Mouse (Mus musculus): ENCODE measurements around the gene Camta2. TPM values are rescaled to one million over a fixed set of nuclear protein-coding genes. Genes with fewer than 3 reads are reported as not detected.

The Camta2 gene
- polyA plus RNA-seq, 1 experiment, result 38.4 TPM

DNA sequence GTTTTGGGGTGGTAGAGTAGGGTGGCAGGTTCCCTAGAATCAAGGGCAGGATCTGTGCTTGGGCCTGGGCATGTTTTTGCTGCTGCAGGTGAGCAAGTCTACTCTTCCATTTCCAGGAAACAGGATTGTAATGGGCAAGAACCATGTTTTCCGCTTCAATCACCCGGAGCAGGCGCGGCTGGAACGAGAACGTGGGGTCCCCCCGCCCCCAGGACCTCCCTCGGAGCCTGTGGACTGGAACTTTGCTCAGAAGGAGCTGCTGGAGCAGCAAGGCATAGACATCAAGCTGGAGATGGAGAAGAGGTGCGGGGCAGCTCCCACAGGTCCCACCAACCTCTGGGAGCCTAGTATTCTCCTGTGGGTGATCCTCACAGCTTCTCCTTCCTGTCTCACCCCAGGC, 36.8 kb upstream of the Camta2 start:
- Histone ChIP-seq H3K36me3 (ENCODE audit: control insufficient read depth, insufficient read depth, low read length) (peaks cover 40% of the 10 kb centered on the region), H3K27me3 (ENCODE audit: control insufficient read depth, insufficient read depth, low read length) (no peaks in the 10 kb centered on the region), H3K27ac (ENCODE audit: control insufficient read depth, insufficient read depth, low read length) (no peak overlapping the region), H3K4me3 (ENCODE audit: control insufficient read depth, insufficient read depth, low read length) (no peak overlapping the region), H3K4me1 (replicated peaks; ENCODE audit: control insufficient read depth, insufficient read depth, low read length) (no peaks in the 10 kb centered on the region)
- TF ChIP-seq CTCF (IDR thresholded peaks at IDR 0.05; ENCODE audit: borderline replicate concordance, control insufficient read depth, extremely low read depth, insufficient read depth, low read length, poor library complexity) (no peak), POLR2A (IDR thresholded peaks at IDR 0.05; ENCODE audit: control insufficient read depth, extremely low read depth, insufficient read depth, low read length, poor library complexity) (no peak)
- 99% methylated on average over 9 of the region's 9 CpGs for WGBS
- no peak for DNase-seq

DNA sequence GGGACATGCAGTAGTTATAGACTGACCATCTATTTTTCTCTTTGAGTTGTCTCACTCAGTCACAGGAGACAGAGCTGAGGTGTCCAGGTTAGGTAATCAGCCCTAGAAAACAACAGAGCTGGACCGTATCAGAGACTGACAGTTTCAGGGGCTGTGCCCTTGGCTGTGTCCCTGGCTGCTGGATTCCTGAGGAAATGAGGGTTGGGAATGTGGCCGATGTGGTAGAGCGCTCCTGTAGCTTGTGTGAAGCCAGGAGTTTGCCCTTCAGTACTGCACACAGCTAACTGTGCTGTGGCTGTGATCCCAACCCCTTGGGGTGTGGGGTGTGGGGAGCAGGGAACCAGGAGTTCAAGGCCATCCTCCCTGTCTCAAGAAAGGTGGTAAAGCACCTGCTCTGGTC, 33.2 kb upstream of the Camta2 start:
- 98% methylated on average over 3 of the region's 3 CpGs for WGBS
- Histone ChIP-seq H3K4me1 (replicated peaks; ENCODE audit: control insufficient read depth, insufficient read depth, low read length) (no peaks in the 10 kb centered on the region), H3K4me3 (ENCODE audit: control insufficient read depth, insufficient read depth, low read length) (no peak overlapping the region), H3K36me3 (ENCODE audit: control insufficient read depth, insufficient read depth, low read length) (peaks cover 28% of the 10 kb centered on the region), H3K27me3 (ENCODE audit: control insufficient read depth, insufficient read depth, low read length) (no peaks in the 10 kb centered on the region), H3K27ac (ENCODE audit: control insufficient read depth, insufficient read depth, low read length) (no peak overlapping the region)
- TF ChIP-seq CTCF (IDR thresholded peaks at IDR 0.05; ENCODE audit: borderline replicate concordance, control insufficient read depth, extremely low read depth, insufficient read depth, low read length, poor library complexity) (no peak), POLR2A (IDR thresholded peaks at IDR 0.05; ENCODE audit: control insufficient read depth, extremely low read depth, insufficient read depth, low read length, poor library complexity) (no peak)
- DNase-seq, result no peak

DNA sequence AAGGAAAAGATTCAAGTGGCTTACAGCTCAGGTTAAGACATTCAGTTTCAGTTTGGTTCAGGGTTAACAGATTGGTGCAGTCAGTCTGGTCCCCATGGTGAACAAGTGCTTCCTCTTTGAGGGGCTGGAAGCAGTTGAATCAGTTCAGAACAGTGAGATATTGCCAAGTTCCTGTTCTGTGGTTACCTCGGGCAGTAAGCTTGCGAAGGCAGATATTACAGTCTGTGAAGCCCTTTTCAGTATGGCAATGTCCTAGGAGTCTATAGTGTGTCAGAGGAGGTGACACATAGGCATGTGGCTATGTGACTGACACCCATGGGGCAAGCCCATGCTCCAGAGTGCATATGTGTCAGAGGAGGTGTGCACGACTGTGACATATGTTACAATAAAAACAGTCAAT, 32.7 kb upstream of the Camta2 start:
- H3K27ac ChIP-seq (ENCODE audit: control insufficient read depth, insufficient read depth, low read length), result no peak overlapping the region
- peaks cover 23% of the 10 kb centered on the region for H3K36me3 ChIP-seq (ENCODE audit: control insufficient read depth, insufficient read depth, low read length)
- no peak for DNase-seq
- 42% methylated on average over 3 of the region's 3 CpGs for WGBS
- H3K27me3 ChIP-seq (ENCODE audit: control insufficient read depth, insufficient read depth, low read length), result no peaks in the 10 kb centered on the region
- no peak overlapping the region for H3K4me3 ChIP-seq (ENCODE audit: control insufficient read depth, insufficient read depth, low read length)
- TF ChIP-seq CTCF (IDR thresholded peaks at IDR 0.05; ENCODE audit: borderline replicate concordance, control insufficient read depth, extremely low read depth, insufficient read depth, low read length, poor library complexity) (no peak), POLR2A (IDR thresholded peaks at IDR 0.05; ENCODE audit: control insufficient read depth, extremely low read depth, insufficient read depth, low read length, poor library complexity) (no peak)
- no peaks in the 10 kb centered on the region for H3K4me1 ChIP-seq (replicated peaks; ENCODE audit: control insufficient read depth, insufficient read depth, low read length)

DNA sequence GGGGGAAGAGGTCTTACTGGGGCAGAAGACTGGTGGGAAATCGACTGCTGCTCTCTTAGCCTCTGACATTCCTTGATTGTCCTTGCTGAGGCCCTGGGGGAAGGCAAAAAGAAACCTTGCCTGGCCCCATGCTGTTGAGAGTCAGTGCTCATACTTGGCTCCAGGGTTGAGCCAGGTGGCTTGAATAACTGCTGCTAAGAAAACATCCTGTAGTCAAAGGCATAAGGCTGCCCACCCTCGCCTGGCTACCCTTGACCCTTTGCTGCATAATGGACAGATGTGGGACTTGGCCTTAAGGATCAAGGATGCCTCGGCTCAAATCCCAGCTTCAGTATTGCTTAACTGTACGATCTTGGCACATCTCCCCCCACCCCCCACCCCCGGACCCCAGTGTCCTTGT, 30.6 kb upstream of the Camta2 start:
- TF ChIP-seq CTCF (IDR thresholded peaks at IDR 0.05; ENCODE audit: borderline replicate concordance, control insufficient read depth, extremely low read depth, insufficient read depth, low read length, poor library complexity) (no peak), POLR2A (IDR thresholded peaks at IDR 0.05; ENCODE audit: control insufficient read depth, extremely low read depth, insufficient read depth, low read length, poor library complexity) (no peak)
- 91% methylated on average over 5 of the region's 5 CpGs for whole genome bisulfite sequencing
- peaks cover 5% of the 10 kb centered on the region; the same call in 1 of the 2 replicates for H3K36me3 ChIP-seq (ENCODE audit: control insufficient read depth, insufficient read depth, low read length)

DNA sequence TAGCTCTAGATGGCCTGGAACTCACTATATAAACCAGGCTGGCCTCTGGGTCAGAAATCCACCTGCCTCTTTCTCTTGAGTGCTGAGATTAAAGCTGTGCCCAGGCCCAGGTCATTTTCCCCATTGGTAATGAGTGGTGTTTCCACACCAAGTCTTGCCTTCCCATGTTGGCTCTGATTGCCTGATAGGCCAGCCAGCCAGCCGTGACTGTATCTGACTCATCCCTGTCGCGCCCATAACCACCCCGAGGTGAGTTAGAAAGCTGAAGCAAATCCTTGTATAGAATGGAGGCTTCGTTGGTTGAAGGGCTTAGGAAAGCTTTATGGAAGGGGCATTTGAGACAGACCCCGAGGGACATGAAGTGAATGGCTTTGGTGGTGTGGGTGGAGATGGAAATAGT, 27.9 kb upstream of the Camta2 start:
- no peak overlapping the region for H3K4me3 ChIP-seq (ENCODE audit: control insufficient read depth, insufficient read depth, low read length)
- no peaks in the 10 kb centered on the region for H3K27me3 ChIP-seq (ENCODE audit: control insufficient read depth, insufficient read depth, low read length)
- 91% methylated on average over 6 of the region's 6 CpGs for WGBS
- TF ChIP-seq CTCF (IDR thresholded peaks at IDR 0.05; ENCODE audit: borderline replicate concordance, control insufficient read depth, extremely low read depth, insufficient read depth, low read length, poor library complexity) (no peak), POLR2A (IDR thresholded peaks at IDR 0.05; ENCODE audit: control insufficient read depth, extremely low read depth, insufficient read depth, low read length, poor library complexity) (no peak)
- no peaks in the 10 kb centered on the region for H3K4me1 ChIP-seq (replicated peaks; ENCODE audit: control insufficient read depth, insufficient read depth, low read length)
- no peak overlapping the region for H3K27ac ChIP-seq (ENCODE audit: control insufficient read depth, insufficient read depth, low read length)
- H3K36me3 ChIP-seq (ENCODE audit: control insufficient read depth, insufficient read depth, low read length), result peaks cover 5% of the 10 kb centered on the region
- no peak for DNase-seq

More for the DNA sequence above, 30.6 kb upstream of the Camta2 start:
- Histone ChIP-seq H3K4me3 (ENCODE audit: control insufficient read depth, insufficient read depth, low read length) (no peak overlapping the region), H3K27ac (ENCODE audit: control insufficient read depth, insufficient read depth, low read length) (no peak overlapping the region), H3K27me3 (ENCODE audit: control insufficient read depth, insufficient read depth, low read length) (no peaks in the 10 kb centered on the region), H3K4me1 (replicated peaks; ENCODE audit: control insufficient read depth, insufficient read depth, low read length) (no peaks in the 10 kb centered on the region)
- DNase-seq, result no peak

DNA sequence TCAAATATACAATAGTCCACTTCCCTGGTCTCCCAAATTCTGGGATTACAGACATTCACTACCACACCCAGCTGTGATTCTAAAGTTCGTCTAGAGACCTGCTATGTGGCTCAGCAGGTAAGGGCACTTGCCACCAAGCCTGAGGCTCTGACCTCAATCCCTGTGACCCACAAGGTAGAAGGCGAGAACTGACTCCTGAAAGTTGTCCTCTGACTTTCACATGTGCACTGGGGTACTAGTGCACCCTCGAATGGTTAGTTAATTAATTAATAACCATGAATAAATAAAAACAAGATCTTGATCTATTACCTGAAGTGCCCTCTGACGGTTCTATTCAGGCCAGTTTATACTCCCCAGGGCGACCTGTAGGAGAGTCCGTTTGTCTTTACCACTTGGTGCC, 25.3 kb upstream of the Camta2 start:
- Histone ChIP-seq H3K36me3 (ENCODE audit: control insufficient read depth, insufficient read depth, low read length) (peaks cover 10% of the 10 kb centered on the region), H3K4me1 (replicated peaks; ENCODE audit: control insufficient read depth, insufficient read depth, low read length) (no peaks in the 10 kb centered on the region), H3K27ac (ENCODE audit: control insufficient read depth, insufficient read depth, low read length) (no peak overlapping the region), H3K4me3 (ENCODE audit: control insufficient read depth, insufficient read depth, low read length) (no peak overlapping the region), H3K27me3 (ENCODE audit: control insufficient read depth, insufficient read depth, low read length) (no peaks in the 10 kb centered on the region)
- DNase-seq, result no peak
- TF ChIP-seq POLR2A (IDR thresholded peaks at IDR 0.05; ENCODE audit: control insufficient read depth, extremely low read depth, insufficient read depth, low read length, poor library complexity) (no peak), CTCF (IDR thresholded peaks at IDR 0.05; ENCODE audit: borderline replicate concordance, control insufficient read depth, extremely low read depth, insufficient read depth, low read length, poor library complexity) (no peak)
- WGBS, result 98% methylated on average over 6 of the region's 6 CpGs

DNA sequence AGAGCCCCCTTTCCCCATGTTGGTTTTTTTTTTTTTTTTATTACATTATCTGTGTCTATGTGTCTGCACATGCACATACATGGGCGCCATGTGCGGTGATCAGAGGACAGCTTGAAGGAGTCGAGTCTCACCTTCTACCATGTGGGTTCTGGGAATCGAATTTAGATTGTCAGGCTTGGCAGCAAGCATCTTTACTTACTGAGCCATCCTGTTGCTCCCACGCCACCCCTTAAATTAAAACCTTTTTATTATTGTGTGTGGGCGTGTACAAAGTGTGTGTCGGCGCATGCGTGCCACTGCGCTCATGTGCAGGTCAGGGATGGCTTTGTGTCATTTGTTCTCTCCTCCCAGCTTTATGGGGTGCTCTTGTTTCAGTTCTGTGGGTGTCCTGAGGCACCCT, 23.1 kb upstream of the Camta2 start:
- Histone ChIP-seq H3K4me1 (replicated peaks; ENCODE audit: control insufficient read depth, insufficient read depth, low read length) (no peaks in the 10 kb centered on the region), H3K36me3 (ENCODE audit: control insufficient read depth, insufficient read depth, low read length) (peaks cover 24% of the 10 kb centered on the region), H3K4me3 (ENCODE audit: control insufficient read depth, insufficient read depth, low read length) (no peak overlapping the region), H3K27me3 (ENCODE audit: control insufficient read depth, insufficient read depth, low read length) (no peaks in the 10 kb centered on the region), H3K27ac (ENCODE audit: control insufficient read depth, insufficient read depth, low read length) (no peak overlapping the region)
- no peak for DNase-seq
- WGBS, result 96% methylated on average over 10 of the region's 10 CpGs
- no peak for TF ChIP-seq CTCF (IDR thresholded peaks at IDR 0.05; ENCODE audit: borderline replicate concordance, control insufficient read depth, extremely low read depth, insufficient read depth, low read length, poor library complexity)
- TF ChIP-seq POLR2A (IDR thresholded peaks at IDR 0.05; ENCODE audit: control insufficient read depth, extremely low read depth, insufficient read depth, low read length, poor library complexity), result no peak
